Mouse (Mus musculus) C2C12 (cell line): ENCODE results near the gene Il12b. TPM values are rescaled to one million over a fixed set of nuclear protein-coding genes. Genes with fewer than 3 reads are reported as not detected.
"Not testable (repeated sequence)": the region's sequence is repeated elsewhere in the genome, so short reads cannot be mapped to it uniquely, and the experiment has no call there.

Experiments used
- H3K27me3 ChIP-seq: one replicate; pipeline ENCODE4 v1.6.1; 2011; ENCODE audit not compliant: control insufficient read depth, insufficient read depth, insufficient read length
- H3K36me3 ChIP-seq: one replicate; pipeline ENCODE4 v1.6.1; 2011; ENCODE audit not compliant: control insufficient read depth, insufficient read depth
- H3K4me3 ChIP-seq: one replicate; pipeline ENCODE4 v1.5.1; 2011; ENCODE audit warnings: mild to moderate bottlenecking, control low read depth; ENCODE audit not compliant: poor library complexity, insufficient read depth, severe bottlenecking
- H3K79me2 ChIP-seq: one replicate; pipeline ENCODE4 v1.6.1; 2011; ENCODE audit not compliant: control insufficient read depth, insufficient read depth
- H3K79me3 ChIP-seq: one replicate; pipeline ENCODE4 v1.6.1; 2011; ENCODE audit warnings: low read depth, control low read depth
- H3ac ChIP-seq: one replicate; pipeline ENCODE3; 2011; ENCODE audit warnings: low read depth; ENCODE audit not compliant: control insufficient read depth, insufficient read length
- CEBPB ChIP-seq: IDR thresholded peaks from one replicate; pipeline ENCODE4 v1.6.1; 2011; ENCODE audit warnings: low read depth, mild to moderate bottlenecking, control low read depth, moderate library complexity
- CTCF ChIP-seq: IDR thresholded peaks from one replicate; pipeline ENCODE4 v1.5.1; 2011; ENCODE audit not compliant: control insufficient read depth, insufficient read depth, insufficient read length
- FOSL1 ChIP-seq: IDR thresholded peaks from one replicate; pipeline ENCODE4 v1.8.0; 2011; ENCODE audit warnings: mild to moderate bottlenecking, low read length; ENCODE audit not compliant: poor library complexity, insufficient read depth, severe bottlenecking
- MAX ChIP-seq: IDR thresholded peaks from one replicate; pipeline ENCODE4 v1.6.1; 2011; ENCODE audit warnings: mild to moderate bottlenecking, control low read depth
- MYOD1 ChIP-seq: IDR thresholded peaks from one replicate; pipeline ENCODE4 v1.6.1; 2011; ENCODE audit warnings: low read depth; ENCODE audit not compliant: control insufficient read depth, insufficient read length
- MYOG ChIP-seq: IDR thresholded peaks from one replicate; pipeline ENCODE4 v1.6.1; 2011; ENCODE audit not compliant: control insufficient read depth, insufficient read length; ENCODE audit errors: extremely low read depth
- USF1 ChIP-seq: IDR thresholded peaks from one replicate; pipeline ENCODE4 v1.6.1; 2011; ENCODE audit warnings: low read depth, mild to moderate bottlenecking, control low read depth, moderate library complexity
- polyA plus RNA-seq: library from polyadenylated mRNA; unstranded; fragments of >200 nt; fragmentation: generic; extraction: Trizol; gene quantifications from one replicate; pipeline ENCODE4 v1.2.1, GENCODE M21; 2012; ENCODE audit warnings: missing spikeins

Gene Il12b
- polyA plus RNA-seq, 1 experiment, result not detected

GRCm38 (mm10) chr11:44427951-44428350 is 28.1 kb downstream of the Il12b start:
- no peak overlapping the region for H3ac ChIP-seq
- H3K79me2 ChIP-seq, result no peaks in the 10 kb centered on the region
- no peak overlapping the region for H3K4me3 ChIP-seq
- no peaks in the 10 kb centered on the region for H3K79me3 ChIP-seq
- H3K36me3 ChIP-seq, result no peaks in the 10 kb centered on the region
- TF ChIP-seq MYOG, result no peak
- TF ChIP-seq FOSL1, result peak; percentile 32
- H3K27me3 ChIP-seq, result no peaks in the 10 kb centered on the region

DNA sequence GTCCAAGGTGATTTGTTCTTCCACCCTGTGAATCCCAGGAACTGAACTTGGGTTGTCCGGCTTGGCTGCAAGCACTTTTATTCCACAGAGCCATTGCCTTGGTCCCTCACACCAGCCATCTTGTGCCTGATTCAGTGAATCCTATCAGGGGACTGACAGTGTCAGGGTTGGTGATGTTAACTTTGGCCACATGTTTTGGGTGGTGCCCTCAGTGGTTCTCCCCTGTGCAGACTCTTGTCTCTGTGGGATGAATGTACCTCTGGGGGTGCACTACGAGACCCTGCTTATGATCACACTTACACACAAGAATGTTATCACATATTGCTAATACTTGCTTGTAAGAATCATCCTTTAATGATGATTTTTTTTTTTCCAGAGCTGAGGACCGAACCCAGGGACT is 30.2 kb downstream of the Il12b start:
- TF ChIP-seq CEBPB (no peak), MAX (no peak), CTCF (no peak), MYOD1 (no peak), USF1 (no peak), FOSL1 (no peak), MYOG (no peak)
- H3K36me3 ChIP-seq, result no peaks in the 10 kb centered on the region
- no peaks in the 10 kb centered on the region for H3K79me3 ChIP-seq
- H3K27me3 ChIP-seq, result no peaks in the 10 kb centered on the region
- no peak overlapping the region for H3ac ChIP-seq
- H3K4me3 ChIP-seq, result no peak overlapping the region
- no peaks in the 10 kb centered on the region for H3K79me2 ChIP-seq

DNA sequence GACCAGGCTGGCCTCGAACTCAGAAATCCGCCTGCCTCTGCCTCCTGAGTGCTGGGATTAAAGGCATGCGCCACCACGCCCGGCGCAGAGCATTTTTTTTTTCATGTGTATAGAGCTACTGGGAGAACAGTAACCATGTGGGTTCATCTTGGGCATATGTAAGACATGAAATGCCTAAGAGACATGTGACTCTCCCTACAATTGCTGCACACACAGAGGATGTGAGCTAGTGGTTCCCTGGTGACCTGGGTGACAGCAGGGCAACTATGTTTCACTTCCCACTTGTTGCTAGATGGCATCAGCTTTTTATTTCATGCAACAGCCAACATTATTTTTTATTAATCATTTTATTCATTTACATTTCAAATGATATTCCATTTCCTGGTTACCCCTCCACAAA is 37.9 kb downstream of the Il12b start:
- Histone ChIP-seq H3K79me3 (no peaks in the 10 kb centered on the region), H3ac (no peak overlapping the region), H3K27me3 (no peaks in the 10 kb centered on the region), H3K79me2 (no peaks in the 10 kb centered on the region), H3K36me3 (no peaks in the 10 kb centered on the region), H3K4me3 (no peak overlapping the region)
- no peak for TF ChIP-seq USF1

GRCm38 (mm10) chr11:44451046-44451445 is 51.2 kb downstream of the Il12b start:
- peaks cover 13% of the 10 kb centered on the region for H3K36me3 ChIP-seq
- no peak overlapping the region for H3K4me3 ChIP-seq
- H3K27me3 ChIP-seq, result no peaks in the 10 kb centered on the region
- TF ChIP-seq MYOG, result no peak
- no peak for TF ChIP-seq MYOD1
- no peak for TF ChIP-seq CEBPB
- no peak for TF ChIP-seq USF1
- TF ChIP-seq FOSL1, result no peak
- TF ChIP-seq MAX, result no peak
- no peak for TF ChIP-seq CTCF
- H3K79me2 ChIP-seq, result no peaks in the 10 kb centered on the region
- H3K79me3 ChIP-seq, result no peaks in the 10 kb centered on the region
- H3ac ChIP-seq, result no peak overlapping the region

DNA sequence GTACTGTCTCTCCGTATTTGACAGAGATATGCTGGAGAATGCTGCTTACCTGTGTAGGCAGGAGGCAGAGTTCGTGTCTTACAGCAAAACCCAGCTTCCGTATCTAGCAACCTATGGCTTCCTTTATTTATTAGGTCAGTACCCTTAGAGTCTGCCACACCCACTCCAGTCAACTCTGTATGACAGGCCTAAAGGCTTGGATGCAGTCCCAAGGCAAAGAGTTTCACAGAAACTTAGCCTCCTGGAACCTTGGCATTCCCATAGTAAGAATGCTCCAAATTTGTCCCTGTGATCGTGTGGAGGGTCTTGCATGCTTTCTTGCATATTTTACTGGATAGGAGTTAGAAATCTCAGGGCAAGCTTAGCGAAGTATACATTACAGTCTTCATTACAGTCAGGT is 52.2 kb downstream of the Il12b start:
- H3K36me3 ChIP-seq, result peaks cover 20% of the 10 kb centered on the region
- H3ac ChIP-seq, H3K79me3 ChIP-seq, H3K4me3 ChIP-seq, H3K79me2 ChIP-seq, H3K27me3 ChIP-seq: not testable (repeated sequence)

DNA sequence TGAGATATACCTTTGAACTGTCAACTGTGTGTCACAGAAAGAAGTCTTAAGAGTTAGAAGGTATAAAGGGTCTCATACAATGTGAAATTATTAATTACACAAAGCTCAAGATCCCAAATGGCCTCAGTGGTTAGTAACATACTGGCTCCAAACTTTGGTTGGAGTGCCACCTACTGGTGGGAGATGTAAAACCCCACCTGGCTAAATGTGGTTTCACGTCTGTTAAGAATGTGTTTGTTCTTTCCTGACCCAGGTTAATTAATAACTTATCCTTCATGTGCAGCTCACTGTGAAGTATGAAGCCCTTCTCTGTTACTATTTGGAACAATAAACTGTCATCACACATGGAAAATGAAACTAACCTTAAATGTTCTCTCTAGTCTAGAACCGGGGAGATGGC is 53.6 kb downstream of the Il12b start:
- Histone ChIP-seq H3K27me3 (no peaks in the 10 kb centered on the region), H3K79me2 (no peaks in the 10 kb centered on the region), H3ac (no peak overlapping the region), H3K79me3 (no peaks in the 10 kb centered on the region), H3K36me3 (peaks cover 34% of the 10 kb centered on the region), H3K4me3 (no peak overlapping the region)
- TF ChIP-seq MYOD1, result no peak
- no peak for TF ChIP-seq FOSL1
- no peak for TF ChIP-seq CTCF
- no peak for TF ChIP-seq CEBPB
- no peak for TF ChIP-seq USF1
- no peak for TF ChIP-seq MAX
- no peak for TF ChIP-seq MYOG

GRCm38 (mm10) chr11:44461493-44461892 is 61.6 kb downstream of the Il12b start:
- Histone ChIP-seq H3K36me3 (peaks cover 64% of the 10 kb centered on the region), H3K79me2 (no peaks in the 10 kb centered on the region), H3ac (no peak overlapping the region), H3K27me3 (no peaks in the 10 kb centered on the region), H3K79me3 (no peaks in the 10 kb centered on the region), H3K4me3 (no peak overlapping the region)
- TF ChIP-seq CTCF (no peak), MYOG (no peak), USF1 (no peak), MYOD1 (no peak), FOSL1 (no peak), MAX (no peak), CEBPB (no peak)
